Mouse (Mus musculus) liver, embryonic 14.5 days (tissue): ENCODE results near the gene Ston2. TPM values are rescaled to one million over a fixed set of nuclear protein-coding genes. Genes with fewer than 3 reads are reported as not detected.

Experiments
- ATAC-seq: fragments of 200-750 bp; cut with Nextera tagmentation; 2 replicates; pipeline ENCODE4 v1.8.0; 2017; ENCODE audit warnings: moderate number of reproducible peaks, mild to moderate bottlenecking, moderate library complexity; ENCODE audit not compliant: insufficient read depth
- DNase-seq, 3 experiments: peaks; one replicate each; pipeline ENCODE4 v3.0.0-alpha.2; 2012 to 2013; ENCODE audit warnings: low read depth in 3 of 3, low spot score in 3 of 3
- H3K27ac ChIP-seq: fragments of 300-500 bp; sonication (generic); 2 replicates; pipeline ENCODE4 v1.5.1; 2014; ENCODE audit warnings: moderate library complexity, mild to moderate bottlenecking, control low read depth, inconsistent platforms
- H3K27me3 ChIP-seq: fragments of 300-500 bp; sonication (generic); 2 replicates; pipeline ENCODE4 v1.6.1; 2014; ENCODE audit warnings: mild to moderate bottlenecking, low read length, moderate library complexity; ENCODE audit not compliant: control insufficient read depth, insufficient read depth
- H3K36me3 ChIP-seq: fragments of 300-500 bp; sonication (generic); replicated peaks from 2 replicates; pipeline ENCODE4 v1.6.1; 2014; ENCODE audit warnings: low read depth; ENCODE audit not compliant: control insufficient read depth, insufficient read depth
- H3K4me1 ChIP-seq, 2 experiments: fragments of 200-500 bp in 1 of 2; fragments of 300-500 bp in 1 of 2; sonication (generic) in 1 of 2; replicated peaks; 2 replicates each; pipeline ENCODE4 v1.6.1; 2012 to 2014; ENCODE audit warnings: antibody characterized with exemption in 1 of 2, inconsistent platforms in 1 of 2, low read length in 1 of 2; ENCODE audit not compliant: control insufficient read depth in 2 of 2, insufficient read depth in 2 of 2
- H3K4me2 ChIP-seq: fragments of 300-500 bp; sonication (generic); 2 replicates; pipeline ENCODE4 v1.6.1; 2014; ENCODE audit warnings: low read depth, mild to moderate bottlenecking, control low read depth, moderate library complexity
- H3K4me3 ChIP-seq, 2 experiments: fragments of 200-500 bp in 1 of 2; fragments of 300-500 bp in 1 of 2; sonication (generic) in 1 of 2; 2 replicates each; pipeline ENCODE4 v1.5.1; 2012 to 2014; ENCODE audit warnings: low read depth in 2 of 2, low read length in 2 of 2, mild to moderate bottlenecking in 2 of 2, control low read depth in 1 of 2, inconsistent platforms in 1 of 2, moderate library complexity in 1 of 2; ENCODE audit not compliant: insufficient read depth in 1 of 2
- H3K9ac ChIP-seq: fragments of 300-500 bp; sonication (generic); replicated peaks from 2 replicates; pipeline ENCODE4 v1.6.1; 2014; ENCODE audit warnings: mild to moderate bottlenecking, control low read depth, moderate library complexity
- H3K9me3 ChIP-seq: fragments of 300-500 bp; sonication (generic); 2 replicates; pipeline ENCODE4 v1.6.1; 2016; ENCODE audit warnings: low read length, mixed read lengths; ENCODE audit not compliant: control insufficient read depth
- CTCF ChIP-seq: IDR thresholded peaks from 2 replicates; pipeline ENCODE4 v1.5.1; 2016; ENCODE audit warnings: antibody characterized with exemption, low read depth, control low read depth
- EP300 ChIP-seq: IDR thresholded peaks from 2 replicates; pipeline ENCODE4 v1.6.1; 2016; ENCODE audit warnings: antibody characterized with exemption, low read depth
- whole genome bisulfite sequencing: fragments of 180-500 bp; shearing (Covaris S2); extraction: QIAGEN DNeasy Blood & Tissue Kit; methylation state at CpG from one replicate; pipeline ENCODE4 v1.1.7; 2014; ENCODE audit not compliant: insufficient replicate concordance; 5-methylcytosine and 5-hydroxymethylcytosine counted together
- microRNA-seq: library from miRNA; unstranded; fragments of <30 nt; microRNA quantifications from one replicate; pipeline ENCODE4, GENCODE M21; 2016
- polyA plus RNA-seq, 2 experiments: library from polyadenylated mRNA; depleted of rRNA in 1 of 2; stranded (reverse) in 1 of 2; unstranded in 1 of 2; fragments of >200 nt; fragmentation: Nextera tagmentation in 1 of 2; extraction: Ambion mirVana in 1 of 2; gene quantifications; 2 replicates each; pipeline versions ENCODE4 v1.2.1 to v1.2.3; 2012 to 2014

The Ston2 gene
- polyA plus RNA-seq, 2 experiments: 15.4 to 26.6 TPM

GRCm38 (mm10) chr12:91583409-91583808, 204.8 kb downstream of the Ston2 start:
- Histone ChIP-seq H3K4me3 (no peak overlapping the region), H3K9ac (no peak overlapping the region), H3K36me3 (peaks cover 35% of the 10 kb centered on the region), H3K9me3 (no peaks in the 10 kb centered on the region), H3K4me1 (peaks cover 12 to 19% of the 10 kb centered on the region in 2 experiments), H3K27ac (no peak overlapping the region), H3K27me3 (no peaks in the 10 kb centered on the region), H3K4me2 (no peak overlapping the region)
- WGBS: 87% methylated on average over 6 of the region's 6 CpGs
- no peak for TF ChIP-seq CTCF
- no peak for TF ChIP-seq EP300
- DNase-seq (no peak), ATAC-seq (no peak)

Small RNA genes lying within 50 kb of the gene (microRNA-seq; reads per million reads assigned to microRNA genes)
- gene Gm22015: not detected

Other genes with a start within 250 kb of the Ston2 start
- gene Gtf2a1, start 197.9 kb downstream of the Ston2 start, polyA plus RNA-seq (2012; rRNA removed): 5.2 and 6.3 TPM in 2 replicates
- gene Gtf2a1, start 197.9 kb downstream of the Ston2 start, polyA plus RNA-seq (2014; fragmentation: Nextera tagmentation; extraction: Ambion mirVana): 13.8 and 14.0 TPM in 2 replicates
- 6.9 and 12.8 TPM in 2 replicates for gene Sel1l, start 60.8 kb upstream of the Ston2 start, polyA plus RNA-seq (2012; rRNA removed)
- 27.3 and 28.3 TPM in 2 replicates for gene Sel1l, start 60.8 kb upstream of the Ston2 start, polyA plus RNA-seq (2014; fragmentation: Nextera tagmentation; extraction: Ambion mirVana)